Mouse (Mus musculus): Measurements from ENCODE around the gene Gm10097. TPM values are rescaled to one million over a fixed set of nuclear protein-coding genes. Genes with fewer than 3 reads are reported as not detected.
A peak's percentile ranks its signal among the peaks of the same experiment; 100 is the strongest.

The Gm10097 gene
- polyA plus RNA-seq, 1 experiment from 2014 or later: 0.13 TPM

DNA sequence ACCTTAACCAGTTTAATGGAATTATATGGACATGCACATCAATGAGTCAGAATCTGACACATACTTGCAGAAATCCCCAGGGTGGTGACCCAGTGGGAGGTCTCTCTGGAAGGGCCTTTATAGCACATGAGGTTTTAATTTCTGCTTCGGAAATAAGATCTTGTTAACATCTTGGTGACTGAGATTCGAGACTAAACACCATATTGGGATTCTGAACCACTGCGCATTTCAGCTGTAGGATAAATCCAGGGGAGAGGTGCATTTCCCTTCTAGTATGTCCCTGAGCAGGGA, 1.9 kb downstream of the Gm10097 start:
- Histone ChIP-seq H3K4me1 (ENCODE audit: control insufficient read depth, insufficient read depth, low read length) (no peaks in the 10 kb centered on the region), H3K4me3 (replicated peaks; ENCODE audit: low read length) (no peak overlapping the region), H3K36me3 (ENCODE audit: control insufficient read depth, insufficient read depth, low read length) (0 out of 2 replicates have a peak, but pooled peaks cover 2% of the 10 kb centered on the region), H3K27me3 (ENCODE audit: control insufficient read depth, insufficient read depth, low read length) (no peaks in the 10 kb centered on the region), H3K9me3 (replicated peaks; ENCODE audit: control insufficient read depth, low read length) (no peaks in the 10 kb centered on the region), H3K4me2 (ENCODE audit: low read depth, low read length) (no peak overlapping the region), H3K27ac (ENCODE audit: low read length) (no peak overlapping the region), H3K9ac (ENCODE audit: low read length) (no peak overlapping the region)
- 81% methylated on average over 3 of the region's 3 CpGs for WGBS
- no peak for ATAC-seq (ENCODE audit: insufficient read depth, low FRiP score)

GRCm38 (mm10) chr10:5072054-5072453, 3.1 kb downstream of the Gm10097 start:
- ATAC-seq (ENCODE audit: insufficient read depth, low FRiP score): no peak
- no peaks in the 10 kb centered on the region for H3K4me1 ChIP-seq (ENCODE audit: control insufficient read depth, insufficient read depth, low read length)
- no peak overlapping the region for H3K4me2 ChIP-seq (ENCODE audit: low read depth, low read length)
- no peak overlapping the region for H3K9ac ChIP-seq (ENCODE audit: low read length)
- no peaks in the 10 kb centered on the region for H3K27me3 ChIP-seq (ENCODE audit: control insufficient read depth, insufficient read depth, low read length)
- 78% methylated on average over 8 of the region's 8 CpGs for WGBS
- no peak overlapping the region for H3K4me3 ChIP-seq (replicated peaks; ENCODE audit: low read length)
- H3K27ac ChIP-seq (ENCODE audit: low read length): no peak overlapping the region
- H3K36me3 ChIP-seq (ENCODE audit: control insufficient read depth, insufficient read depth, low read length): 0 out of 2 replicates have a peak, but pooled peaks cover 4% of the 10 kb centered on the region
- no peaks in the 10 kb centered on the region for H3K9me3 ChIP-seq (replicated peaks; ENCODE audit: control insufficient read depth, low read length)

DNA sequence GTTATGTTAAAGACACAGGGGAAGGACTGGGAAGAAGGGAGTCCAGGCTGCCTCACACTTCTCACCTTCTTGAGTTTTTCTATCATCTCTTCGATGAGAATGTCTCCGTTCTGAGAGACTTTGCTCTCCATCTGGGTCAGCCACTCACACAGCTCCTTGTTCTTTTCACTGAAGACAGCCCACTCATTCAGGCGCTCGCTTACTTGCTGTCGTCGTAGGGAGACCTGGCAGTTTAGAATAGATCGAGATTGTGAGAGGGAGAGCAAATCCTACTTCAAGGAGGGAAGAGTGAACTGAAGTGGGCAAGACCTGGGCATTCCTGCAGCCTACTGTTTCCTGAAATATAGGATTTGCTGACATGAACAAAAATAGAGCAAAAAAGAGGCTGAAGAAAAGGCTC, 6.7 kb downstream of the Gm10097 start:
- Histone ChIP-seq H3K4me3 (replicated peaks; ENCODE audit: low read length) (no peak overlapping the region), H3K9me3 (replicated peaks; ENCODE audit: control insufficient read depth, low read length) (no peaks in the 10 kb centered on the region), H3K27me3 (ENCODE audit: control insufficient read depth, insufficient read depth, low read length) (no peaks in the 10 kb centered on the region), H3K9ac (ENCODE audit: low read length) (no peak overlapping the region), H3K27ac (ENCODE audit: low read length) (no peak overlapping the region), H3K36me3 (ENCODE audit: control insufficient read depth, insufficient read depth, low read length) (0 out of 2 replicates have a peak, but pooled peaks cover 4% of the 10 kb centered on the region), H3K4me1 (ENCODE audit: control insufficient read depth, insufficient read depth, low read length) (no peaks in the 10 kb centered on the region), H3K4me2 (ENCODE audit: low read depth, low read length) (no peak overlapping the region)
- WGBS: 90% methylated on average over 7 of the region's 7 CpGs
- no peak for ATAC-seq (ENCODE audit: insufficient read depth, low FRiP score)

DNA sequence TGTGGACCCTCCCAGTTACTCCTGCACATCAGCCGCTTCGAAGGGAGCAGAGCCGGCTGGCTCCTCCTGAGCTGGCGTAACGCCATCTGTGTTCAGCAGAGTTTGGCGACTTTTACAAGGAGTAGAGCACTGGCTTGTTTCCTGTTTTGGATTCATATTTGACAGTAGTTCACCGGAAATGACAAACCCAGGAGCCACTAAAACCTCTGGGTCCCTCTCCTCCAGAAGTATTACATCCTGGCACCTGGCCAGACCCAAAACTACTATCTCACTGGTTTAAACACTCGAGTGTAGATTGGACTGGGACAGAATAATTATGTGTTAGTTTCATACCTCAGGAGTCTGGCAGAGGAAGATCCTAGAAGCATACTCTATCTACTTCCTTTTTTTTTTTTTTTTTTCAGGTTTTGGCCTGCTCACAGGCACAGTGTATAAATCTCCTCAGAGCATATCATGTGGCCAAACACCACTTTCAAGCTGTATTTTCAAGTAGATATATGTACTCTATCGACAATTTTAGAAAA, 11.0 kb downstream of the Gm10097 start:
- Histone ChIP-seq H3K4me2 (ENCODE audit: low read depth, low read length) (no peak overlapping the region), H3K27me3 (ENCODE audit: control insufficient read depth, insufficient read depth, low read length) (no peaks in the 10 kb centered on the region), H3K27ac (ENCODE audit: low read length) (peak overlapping the region; percentile 21; the same call in 1 of the 2 replicates), H3K36me3 (ENCODE audit: control insufficient read depth, insufficient read depth, low read length) (0 out of 2 replicates have a peak, but pooled peaks cover 4% of the 10 kb centered on the region), H3K9me3 (replicated peaks; ENCODE audit: control insufficient read depth, low read length) (no peaks in the 10 kb centered on the region), H3K4me1 (ENCODE audit: control insufficient read depth, insufficient read depth, low read length) (no peaks in the 10 kb centered on the region), H3K9ac (ENCODE audit: low read length) (no peak overlapping the region), H3K4me3 (replicated peaks; ENCODE audit: low read length) (no peak overlapping the region)
- 36% methylated on average over 9 of the region's 9 CpGs for whole genome bisulfite sequencing
- peak; percentile 66 for ATAC-seq (ENCODE audit: insufficient read depth, low FRiP score)

GRCm38 (mm10) chr10:5083716-5084115, 14.7 kb downstream of the Gm10097 start:
- H3K4me1 ChIP-seq (ENCODE audit: control insufficient read depth, insufficient read depth, low read length): no peaks in the 10 kb centered on the region
- no peaks in the 10 kb centered on the region for H3K36me3 ChIP-seq (ENCODE audit: control insufficient read depth, insufficient read depth, low read length)
- WGBS: 80% methylated on average over 6 of the region's 6 CpGs
- H3K4me3 ChIP-seq (replicated peaks; ENCODE audit: low read length): no peak overlapping the region
- H3K27me3 ChIP-seq (ENCODE audit: control insufficient read depth, insufficient read depth, low read length): no peaks in the 10 kb centered on the region
- H3K9ac ChIP-seq (ENCODE audit: low read length): no peak overlapping the region
- no peaks in the 10 kb centered on the region for H3K9me3 ChIP-seq (replicated peaks; ENCODE audit: control insufficient read depth, low read length)
- no peak overlapping the region for H3K27ac ChIP-seq (ENCODE audit: low read length)
- ATAC-seq (ENCODE audit: insufficient read depth, low FRiP score): no peak
- H3K4me2 ChIP-seq (ENCODE audit: low read depth, low read length): no peak overlapping the region

- H3K27ac ChIP-seq (ENCODE audit: low read length): no peak overlapping the region
- no peak overlapping the region for H3K9ac ChIP-seq (ENCODE audit: low read length)
- WGBS: 83% methylated on average over 5 of the region's 5 CpGs
- H3K9me3 ChIP-seq (replicated peaks; ENCODE audit: control insufficient read depth, low read length): no peaks in the 10 kb centered on the region
- H3K4me3 ChIP-seq (replicated peaks; ENCODE audit: low read length): no peak overlapping the region
- H3K36me3 ChIP-seq (ENCODE audit: control insufficient read depth, insufficient read depth, low read length): no peaks in the 10 kb centered on the region
- no peak for ATAC-seq (ENCODE audit: insufficient read depth, low FRiP score)
- H3K27me3 ChIP-seq (ENCODE audit: control insufficient read depth, insufficient read depth, low read length): no peaks in the 10 kb centered on the region
- no peaks in the 10 kb centered on the region for H3K4me1 ChIP-seq (ENCODE audit: control insufficient read depth, insufficient read depth, low read length)
- H3K4me2 ChIP-seq (ENCODE audit: low read depth, low read length): no peak overlapping the region
These were observed 16.8 kb downstream of the Gm10097 start for GRCm38 (mm10) chr10:5085792-5086191.

DNA sequence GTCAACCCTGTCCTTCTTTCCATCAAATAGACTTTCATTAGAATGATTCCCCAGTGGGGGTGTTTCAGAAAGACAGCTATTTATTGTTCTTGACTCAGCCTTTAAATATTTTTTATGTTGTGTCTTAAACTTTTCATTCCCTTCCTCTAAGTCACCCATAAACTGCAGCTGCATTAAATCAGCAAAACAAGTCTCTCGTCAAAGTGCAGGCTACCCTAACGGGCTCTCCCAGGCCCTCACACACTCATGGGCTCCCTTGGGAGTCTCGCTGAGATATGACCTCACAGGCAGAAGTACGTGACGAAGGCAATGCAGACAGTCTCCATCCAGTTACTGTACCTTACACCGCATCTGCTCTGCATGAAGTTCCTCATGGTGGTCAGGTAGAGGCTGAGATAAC, 17.3 kb downstream of the Gm10097 start:
- Histone ChIP-seq H3K36me3 (ENCODE audit: control insufficient read depth, insufficient read depth, low read length) (no peaks in the 10 kb centered on the region), H3K9ac (ENCODE audit: low read length) (no peak overlapping the region), H3K4me3 (replicated peaks; ENCODE audit: low read length) (no peak overlapping the region), H3K27me3 (ENCODE audit: control insufficient read depth, insufficient read depth, low read length) (no peaks in the 10 kb centered on the region), H3K27ac (ENCODE audit: low read length) (no peak overlapping the region), H3K4me1 (ENCODE audit: control insufficient read depth, insufficient read depth, low read length) (no peaks in the 10 kb centered on the region), H3K9me3 (replicated peaks; ENCODE audit: control insufficient read depth, low read length) (no peaks in the 10 kb centered on the region), H3K4me2 (ENCODE audit: low read depth, low read length) (no peak overlapping the region)
- 84% methylated on average over 6 of the region's 6 CpGs for WGBS
- no peak for ATAC-seq (ENCODE audit: insufficient read depth, low FRiP score)

DNA sequence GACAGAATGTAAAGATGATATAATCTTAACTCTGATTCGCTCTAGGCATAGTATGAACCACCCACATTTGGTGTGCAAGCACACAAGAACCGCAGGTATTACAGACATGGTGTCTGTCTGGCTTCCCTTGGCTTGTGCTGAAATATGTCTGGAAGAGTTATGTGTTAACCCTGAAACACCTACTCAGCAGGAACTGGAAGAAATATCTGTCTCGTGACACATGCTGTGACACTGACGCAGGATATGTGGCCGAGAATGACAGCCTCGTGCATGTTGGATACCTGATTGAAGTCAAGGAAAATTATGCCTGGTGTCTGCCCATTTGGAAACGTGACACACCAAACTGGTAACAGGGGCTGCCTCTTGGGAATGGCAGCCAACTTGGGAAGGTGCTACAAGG, 18.3 kb downstream of the Gm10097 start:
- no peak overlapping the region for H3K9ac ChIP-seq (ENCODE audit: low read length)
- H3K4me1 ChIP-seq (ENCODE audit: control insufficient read depth, insufficient read depth, low read length): no peaks in the 10 kb centered on the region
- no peaks in the 10 kb centered on the region for H3K9me3 ChIP-seq (replicated peaks; ENCODE audit: control insufficient read depth, low read length)
- no peaks in the 10 kb centered on the region for H3K27me3 ChIP-seq (ENCODE audit: control insufficient read depth, insufficient read depth, low read length)
- no peak overlapping the region for H3K4me2 ChIP-seq (ENCODE audit: low read depth, low read length)
- H3K36me3 ChIP-seq (ENCODE audit: control insufficient read depth, insufficient read depth, low read length): no peaks in the 10 kb centered on the region
- ATAC-seq (ENCODE audit: insufficient read depth, low FRiP score): no peak
- WGBS: 89% methylated on average over 7 of the region's 7 CpGs
- H3K4me3 ChIP-seq (replicated peaks; ENCODE audit: low read length): no peak overlapping the region
- H3K27ac ChIP-seq (ENCODE audit: low read length): no peak overlapping the region

GRCm38 (mm10) chr10:5089133-5089532, 20.1 kb downstream of the Gm10097 start:
- 72% methylated on average over 4 of the region's 4 CpGs for WGBS
- ATAC-seq (ENCODE audit: insufficient read depth, low FRiP score): no peak
- Histone ChIP-seq H3K4me3 (replicated peaks; ENCODE audit: low read length) (no peak overlapping the region), H3K4me1 (ENCODE audit: control insufficient read depth, insufficient read depth, low read length) (no peaks in the 10 kb centered on the region), H3K36me3 (ENCODE audit: control insufficient read depth, insufficient read depth, low read length) (no peaks in the 10 kb centered on the region), H3K9me3 (replicated peaks; ENCODE audit: control insufficient read depth, low read length) (no peaks in the 10 kb centered on the region), H3K4me2 (ENCODE audit: low read depth, low read length) (no peak overlapping the region), H3K27me3 (ENCODE audit: control insufficient read depth, insufficient read depth, low read length) (no peaks in the 10 kb centered on the region), H3K27ac (ENCODE audit: low read length) (no peak overlapping the region), H3K9ac (ENCODE audit: low read length) (no peak overlapping the region)

Data from stomach, embryonic 16.5 days (tissue).